Mouse (Mus musculus) c-Kit-negative CD71-positive TER-119-positive erythroid progenitor cells, embryonic 14.5 days (primary cell): ENCODE results near the gene Creg1.

ENCODE experiments used
- DNase-seq: peaks from one replicate; pipeline ENCODE4 v3.0.0-alpha.2; 2013; ENCODE audit warnings: low read depth, low spot score

Creg1 gene

GRCm38 (mm10) chr1:165786296-165786695 lies 22.8 kb downstream of the Creg1 start:
- no peak for DNase-seq

- DNase-seq, result no peak
Observed at GRCm38 (mm10) chr1:165788511-165788910, 25.0 kb downstream of the Creg1 start, which contains the start of gene Cd247. Cd247 (plus strand) TSS chr1:165788681.

- no peak for DNase-seq
Observed at GRCm38 (mm10) chr1:165789066-165789660, 25.6 kb downstream of the Creg1 start.

GRCm38 (mm10) chr1:165789963-165790362 lies 26.4 kb downstream of the Creg1 start:
- no peak for DNase-seq

GRCm38 (mm10) chr1:165790461-165791210 lies 27.1 kb downstream of the Creg1 start:
- no peak for DNase-seq

GRCm38 (mm10) chr1:165791411-165791810 lies 27.9 kb downstream of the Creg1 start:
- DNase-seq, result no peak

GRCm38 (mm10) chr1:165801709-165802310 lies 38.3 kb downstream of the Creg1 start:
- no peak for DNase-seq

- DNase-seq, result no peak
Observed at GRCm38 (mm10) chr1:165803107-165803506, 39.6 kb downstream of the Creg1 start.

GRCm38 (mm10) chr1:165804133-165804532 lies 40.6 kb downstream of the Creg1 start:
- DNase-seq, result no peak

GRCm38 (mm10) chr1:165810633-165811032 lies 47.1 kb downstream of the Creg1 start:
- DNase-seq, result no peak

- no peak for DNase-seq
Observed at GRCm38 (mm10) chr1:165811170-165811569, 47.6 kb downstream of the Creg1 start.

GRCm38 (mm10) chr1:165812775-165813174 lies 49.2 kb downstream of the Creg1 start:
- no peak for DNase-seq

- DNase-seq, result no peak
Observed at GRCm38 (mm10) chr1:165814116-165814515, 50.6 kb downstream of the Creg1 start.

GRCm38 (mm10) chr1:165814521-165815278 lies 51.2 kb downstream of the Creg1 start:
- DNase-seq, result no peak

GRCm38 (mm10) chr1:165816391-165816790 lies 52.8 kb downstream of the Creg1 start:
- no peak for DNase-seq

- no peak for DNase-seq
Observed at GRCm38 (mm10) chr1:165817264-165817663, 53.7 kb downstream of the Creg1 start.

- peak; percentile 65 for DNase-seq
Observed at GRCm38 (mm10) chr1:165818145-165818860, 54.8 kb downstream of the Creg1 start.

GRCm38 (mm10) chr1:165819147-165819546 lies 55.6 kb downstream of the Creg1 start:
- DNase-seq, result no peak

GRCm38 (mm10) chr1:165822031-165822430 lies 58.5 kb downstream of the Creg1 start:
- no peak for DNase-seq
